Mouse (Mus musculus) heart, adult 2 months (tissue): ENCODE measurements at regions not wholly inside any gene's neighbourhood (a gene's known extent, or its start where the extent isn't known, plus 50 kb on each side); places are given as distances from the start of the nearest gene placed in this dataset.

ENCODE experiments used
- DNase-seq, 2 experiments: peaks; one replicate each; pipeline ENCODE4 v3.0.0; 2021
- H3K27ac ChIP-seq: fragments of 200-600 bp; 2 replicates; pipeline ENCODE4 v1.8.1; 2022
- H3K27me3 ChIP-seq: fragments of 200-500 bp; 2 replicates; pipeline ENCODE4 v1.6.1; 2012; ENCODE audit warnings: mild to moderate bottlenecking, low read length, inconsistent platforms, mixed read lengths; ENCODE audit not compliant: control insufficient read depth, insufficient read depth
- H3K36me3 ChIP-seq: fragments of 200-500 bp; 2 replicates; pipeline ENCODE4 v1.6.1; 2012; ENCODE audit warnings: low read length, inconsistent platforms; ENCODE audit not compliant: control insufficient read depth, insufficient read depth
- H3K4me1 ChIP-seq: fragments of 200-500 bp; 2 replicates; pipeline ENCODE4 v1.6.1; 2011; ENCODE audit warnings: low read length; ENCODE audit not compliant: control insufficient read depth, insufficient read depth
- H3K4me3 ChIP-seq: fragments of 200-600 bp; 2 replicates; pipeline ENCODE4 v1.8.1; 2022
- H3K79me2 ChIP-seq: fragments of 200-500 bp; replicated peaks from 2 replicates; pipeline ENCODE4 v1.6.1; 2012; ENCODE audit warnings: mild to moderate bottlenecking, inconsistent platforms, low read length, moderate library complexity, mixed read lengths; ENCODE audit not compliant: control insufficient read depth, insufficient read depth
- H3K9ac ChIP-seq: fragments of 200-500 bp; 2 replicates; pipeline ENCODE4 v1.6.1; 2012; ENCODE audit warnings: low read depth, mild to moderate bottlenecking, control low read depth, inconsistent platforms, low read length, mixed read lengths
- CTCF ChIP-seq: fragments of 200-600 bp; IDR thresholded peaks from 2 replicates; pipeline ENCODE4 v1.8.1; 2022; ENCODE audit warnings: antibody characterized with exemption, mild to moderate bottlenecking, moderate library complexity
- EP300 ChIP-seq: fragments of 200-500 bp; IDR thresholded peaks from 2 replicates; pipeline ENCODE4 v1.6.1; 2011; ENCODE audit warnings: low read depth, low read length, control low read depth; ENCODE audit not compliant: insufficient read depth
- POLR2A ChIP-seq: fragments of 200-500 bp; IDR thresholded peaks from 2 replicates; pipeline ENCODE4 v1.6.1; 2011; ENCODE audit warnings: mild to moderate bottlenecking, low read depth, low read length, control low read depth; ENCODE audit not compliant: insufficient read depth
- WGBS: fragments of 180-500 bp; shearing (Covaris S2); methylation state at CpG from one replicate; pipeline ENCODE4 v1.1.7; 2018; 5-methylcytosine and 5-hydroxymethylcytosine counted together
- intact Hi-C: fragments of 180-260 bp; cut with DNase I; formaldehyde crosslinking; loops from one replicate; pipeline ENCODE4 v1.15.1; 2025

- no peak overlapping the region for H3K27ac ChIP-seq
- DNase-seq: no peak
- H3K27me3 ChIP-seq: no peaks in the 10 kb centered on the region
- no peaks in the 10 kb centered on the region for H3K79me2 ChIP-seq
- H3K4me1 ChIP-seq: no peaks in the 10 kb centered on the region
- WGBS: 76% methylated on average over 3 of the region's 3 CpGs
- H3K9ac ChIP-seq: no peak overlapping the region
- intact Hi-C loops: no loop called here
- H3K36me3 ChIP-seq: no peaks in the 10 kb centered on the region
- H3K4me3 ChIP-seq: no peak overlapping the region
- TF ChIP-seq POLR2A: no peak
- no peak for TF ChIP-seq EP300
- no peak for TF ChIP-seq CTCF
Measured at GRCm38 (mm10) chr8:10857874-10858273, 150.4 kb downstream of the Irs2 start.

GRCm38 (mm10) chr8:10856996-10857720 is 151.1 kb downstream of the Irs2 start:
- TF ChIP-seq EP300 (no peak), POLR2A (no peak), CTCF (no peak)
- intact Hi-C loops: no loop called here
- Histone ChIP-seq H3K4me3 (no peak overlapping the region), H3K79me2 (no peaks in the 10 kb centered on the region), H3K4me1 (no peaks in the 10 kb centered on the region), H3K27me3 (no peaks in the 10 kb centered on the region), H3K9ac (no peak overlapping the region), H3K27ac (no peak overlapping the region), H3K36me3 (no peaks in the 10 kb centered on the region)
- WGBS: 41% methylated on average over 15 of the region's 15 CpGs
- no peak for DNase-seq

DNA sequence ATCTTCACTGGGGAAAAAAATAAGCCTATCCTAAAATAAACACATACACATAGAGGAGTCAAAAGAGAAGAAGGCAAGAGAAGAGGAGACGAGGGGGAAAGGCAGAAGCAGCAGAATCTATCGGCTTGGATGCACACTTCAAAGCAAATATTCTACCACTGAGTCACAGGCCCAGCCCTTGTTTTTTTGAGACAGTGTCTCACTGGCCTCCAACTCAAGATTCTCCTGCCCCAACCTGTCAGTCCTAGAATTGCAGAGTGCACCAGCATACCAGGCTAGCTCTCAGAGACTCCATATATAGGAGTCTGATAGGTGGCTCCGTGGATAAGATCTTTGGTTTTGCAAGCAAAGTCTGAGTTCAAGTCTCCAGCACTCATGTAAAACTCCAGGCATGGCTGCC is 152.6 kb downstream of the Irs2 start:
- no peak for DNase-seq
- WGBS: 87% methylated on average over 3 of the region's 3 CpGs
- Histone ChIP-seq H3K4me3 (no peak overlapping the region), H3K36me3 (no peaks in the 10 kb centered on the region), H3K9ac (no peak overlapping the region), H3K27me3 (no peaks in the 10 kb centered on the region), H3K79me2 (no peaks in the 10 kb centered on the region), H3K4me1 (no peaks in the 10 kb centered on the region), H3K27ac (no peak overlapping the region)
- no peak for TF ChIP-seq CTCF
- no peak for TF ChIP-seq POLR2A
- no peak for TF ChIP-seq EP300
- intact Hi-C loops: no loop called here

DNA sequence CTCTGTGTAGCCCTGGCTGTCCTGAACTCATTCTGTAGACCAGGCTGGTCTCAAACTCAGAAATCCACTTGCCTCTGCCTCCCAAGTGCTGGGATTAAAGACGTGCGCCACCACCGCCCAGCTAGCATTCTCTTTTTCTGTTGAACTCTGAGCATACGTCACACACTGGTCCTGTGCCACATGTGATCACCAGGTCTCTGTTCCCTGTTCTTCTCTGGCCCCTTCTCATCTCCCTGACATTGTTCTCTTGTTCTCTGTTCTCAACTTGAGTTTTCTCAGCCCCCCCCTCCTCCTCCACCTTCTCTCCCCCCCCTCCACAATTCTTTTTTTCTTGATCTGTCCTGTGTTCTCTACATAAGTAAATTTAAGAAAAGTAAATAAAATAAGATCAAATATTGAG is 153.1 kb downstream of the Irs2 start:
- H3K27ac ChIP-seq: no peak overlapping the region
- no peak for TF ChIP-seq CTCF
- no peak for TF ChIP-seq EP300
- no peak for TF ChIP-seq POLR2A
- no peak overlapping the region for H3K4me3 ChIP-seq
- H3K36me3 ChIP-seq: no peaks in the 10 kb centered on the region
- H3K9ac ChIP-seq: no peak overlapping the region
- no peaks in the 10 kb centered on the region for H3K79me2 ChIP-seq
- WGBS: 84% methylated on average over 4 of the region's 4 CpGs
- intact Hi-C loops: no loop called here
- H3K4me1 ChIP-seq: no peaks in the 10 kb centered on the region
- H3K27me3 ChIP-seq: no peaks in the 10 kb centered on the region
- no peak for DNase-seq

- H3K9ac ChIP-seq: no peak overlapping the region
- no peak overlapping the region for H3K27ac ChIP-seq
- H3K79me2 ChIP-seq: no peaks in the 10 kb centered on the region
- H3K4me3 ChIP-seq: no peak overlapping the region
- 53% methylated on average over 6 of the region's 6 CpGs for WGBS
- H3K27me3 ChIP-seq: no peaks in the 10 kb centered on the region
- no peaks in the 10 kb centered on the region for H3K36me3 ChIP-seq
- TF ChIP-seq CTCF (no peak), EP300 (no peak), POLR2A (no peak)
- H3K4me1 ChIP-seq: no peaks in the 10 kb centered on the region
- DNase-seq: no peak
- intact Hi-C loops: no loop called here
Measured at GRCm38 (mm10) chr8:10854600-10854999, 153.7 kb downstream of the Irs2 start.

- Histone ChIP-seq H3K79me2 (no peaks in the 10 kb centered on the region), H3K27ac (no peak overlapping the region), H3K27me3 (no peaks in the 10 kb centered on the region), H3K4me1 (no peaks in the 10 kb centered on the region), H3K36me3 (no peaks in the 10 kb centered on the region), H3K9ac (no peak overlapping the region), H3K4me3 (no peak overlapping the region)
- intact Hi-C loops: no loop called here
- TF ChIP-seq POLR2A (no peak), CTCF (no peak), EP300 (no peak)
- 66% methylated on average over 5 of the region's 5 CpGs for WGBS
- DNase-seq: no peak
Measured at GRCm38 (mm10) chr8:10853901-10854300, 154.4 kb downstream of the Irs2 start.
